Mouse (Mus musculus) common myeloid progenitor, adult 5-6 weeks (primary cell): ENCODE measurements around the gene Uaca. TPM values are rescaled to one million over a fixed set of nuclear protein-coding genes. Genes with fewer than 3 reads are reported as not detected.

Experiments used
- ATAC-seq: replicated peaks from 2 replicates; pipeline ENCODE4 v1.8.0; 2016; ENCODE audit warnings: low read depth, mild to moderate bottlenecking, moderate TSS enrichment, inconsistent platforms; ENCODE audit not compliant: poor library complexity, severe bottlenecking
- total RNA-seq: library from RNA; stranded (forward); fragments of 200-1000, 187-1606 nt; gene quantifications from 2 replicates; pipeline ENCODE4 v1.2.3, GENCODE M21; 2017

Uaca gene
- total RNA-seq, 1 experiment from 2014 or later, result 1.9 TPM

- ATAC-seq, result no peak
These were observed 35.3 kb downstream of the Uaca start for GRCm38 (mm10) chr9:60829610-60830009.

DNA sequence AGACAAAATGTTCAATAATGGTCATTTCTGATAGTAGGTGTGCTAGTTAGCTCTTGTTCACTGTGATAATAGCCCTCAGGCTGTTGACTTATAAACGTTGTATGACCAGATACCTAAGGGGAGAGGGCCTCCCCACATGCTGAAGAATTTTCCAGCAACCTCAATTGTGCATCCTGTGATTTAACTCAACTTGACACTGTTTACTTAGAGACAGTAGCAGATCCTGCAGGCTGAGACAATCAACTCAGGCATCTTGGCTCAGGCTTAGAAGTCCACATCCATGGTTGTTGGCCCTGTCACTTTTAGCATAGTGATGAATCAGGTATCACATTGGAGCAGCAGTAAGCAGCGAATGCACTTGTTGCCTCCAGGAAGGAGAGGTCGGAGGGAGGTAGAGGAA, 35.7 kb downstream of the Uaca start:
- no peak for ATAC-seq

- ATAC-seq, result no peak
These were observed 37.9 kb downstream of the Uaca start for GRCm38 (mm10) chr9:60832233-60832632.

- no peak for ATAC-seq
These were observed 41.8 kb downstream of the Uaca start for GRCm38 (mm10) chr9:60836151-60836550.

DNA sequence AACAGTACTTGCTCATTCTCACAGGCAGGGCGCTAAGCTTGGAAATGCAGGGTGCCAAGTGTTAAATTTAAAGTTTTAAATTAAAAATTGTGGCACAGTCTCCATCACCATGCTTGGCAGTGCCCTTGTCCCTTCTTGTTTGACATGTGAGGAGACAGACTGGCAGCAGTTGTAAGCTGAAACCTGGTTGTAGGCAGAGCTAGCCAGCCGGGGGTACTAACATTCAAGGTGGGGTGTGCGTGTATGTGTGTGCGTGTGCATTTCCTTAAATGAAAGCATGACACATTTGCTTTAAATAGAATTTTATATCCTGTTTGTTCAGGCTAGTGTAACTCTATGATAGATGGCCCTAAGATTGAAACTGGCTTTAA, 42.7 kb downstream of the Uaca start:
- ATAC-seq, result no peak

- ATAC-seq, result peak; percentile 58; the same call in 1 of the 2 replicates
These were observed 43.3 kb downstream of the Uaca start for GRCm38 (mm10) chr9:60837449-60838141.

DNA sequence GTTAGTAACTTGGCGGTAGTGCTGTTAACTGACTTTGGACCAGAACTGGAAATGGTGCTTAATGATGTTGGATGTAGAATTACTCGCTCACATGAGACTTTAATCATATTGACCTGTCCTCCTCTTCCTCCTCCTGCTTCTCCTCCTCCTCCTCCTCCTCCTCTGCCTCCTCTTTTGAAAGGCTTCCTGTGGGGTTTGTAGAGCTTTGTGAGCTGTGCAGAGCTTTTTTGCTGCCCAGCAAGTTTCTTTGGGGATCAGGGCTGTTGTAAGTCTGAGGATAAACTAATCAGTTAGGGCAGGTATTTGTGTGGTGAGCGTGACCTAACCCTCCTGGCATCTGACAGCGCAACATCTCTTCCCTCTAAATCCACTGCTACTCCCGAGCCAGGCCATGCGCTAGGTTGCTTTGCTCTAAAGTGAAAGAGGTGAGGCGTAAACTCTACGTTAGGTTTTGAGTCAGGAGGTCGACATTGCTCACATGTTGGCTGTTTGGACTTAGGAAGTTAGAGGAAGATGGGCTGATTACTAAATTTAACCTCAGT, 44.1 kb downstream of the Uaca start:
- no peak for ATAC-seq

DNA sequence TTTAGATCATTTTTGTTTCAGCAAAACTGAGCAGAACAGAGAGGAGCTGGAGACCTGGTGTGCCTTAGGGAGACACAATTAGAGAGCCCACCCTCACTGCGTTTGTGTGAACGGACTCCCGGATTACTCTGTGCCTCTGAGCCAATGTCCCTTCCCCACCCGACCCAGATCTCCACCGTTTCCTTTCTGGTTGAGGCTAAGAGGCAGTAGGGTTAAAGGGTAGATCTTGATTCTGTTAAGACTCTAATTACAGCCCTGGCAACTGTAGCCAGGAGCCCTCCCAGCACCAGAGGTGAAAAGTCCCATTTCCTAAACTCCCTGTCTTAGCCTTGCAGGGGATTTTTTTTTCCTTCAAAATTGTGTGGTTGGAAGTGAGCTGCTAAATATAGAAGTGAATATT, 47.1 kb downstream of the Uaca start:
- ATAC-seq, result no peak

DNA sequence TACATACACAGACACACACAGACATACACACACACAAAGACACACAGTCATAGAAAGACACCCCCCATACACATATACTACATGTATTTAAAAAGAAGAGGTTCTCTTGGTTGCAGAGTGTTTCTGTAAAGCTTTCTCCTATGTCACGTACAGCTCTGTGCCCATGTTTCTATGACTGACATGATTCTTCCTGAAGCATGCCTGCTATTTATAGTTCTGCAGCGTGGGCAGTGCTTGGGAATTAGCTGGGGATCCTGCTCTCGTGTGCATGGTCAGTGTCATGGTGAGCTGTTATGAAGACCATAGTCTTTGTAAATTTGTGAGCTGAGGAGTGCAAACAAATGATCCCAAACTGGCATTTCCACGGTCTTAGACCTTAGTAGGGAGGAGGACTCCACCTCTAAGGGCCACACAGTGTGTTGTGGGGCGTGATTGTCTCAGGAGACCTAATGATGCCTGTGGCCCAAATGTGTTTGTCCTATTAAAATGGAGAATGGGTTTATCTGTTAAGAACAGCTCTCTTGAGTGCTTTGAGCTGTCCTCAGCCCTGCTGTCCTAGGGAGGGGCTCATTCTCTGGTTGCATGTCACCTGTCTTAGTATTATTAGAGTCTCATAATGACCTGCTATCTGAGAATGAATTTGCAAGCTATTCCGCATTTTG, 49.2 kb downstream of the Uaca start:
- ATAC-seq, result no peak

GRCm38 (mm10) chr9:60848730-60849129, 54.4 kb downstream of the Uaca start:
- ATAC-seq, result no peak

- no peak for ATAC-seq
These were observed 55.6 kb downstream of the Uaca start for GRCm38 (mm10) chr9:60849986-60850385.

DNA sequence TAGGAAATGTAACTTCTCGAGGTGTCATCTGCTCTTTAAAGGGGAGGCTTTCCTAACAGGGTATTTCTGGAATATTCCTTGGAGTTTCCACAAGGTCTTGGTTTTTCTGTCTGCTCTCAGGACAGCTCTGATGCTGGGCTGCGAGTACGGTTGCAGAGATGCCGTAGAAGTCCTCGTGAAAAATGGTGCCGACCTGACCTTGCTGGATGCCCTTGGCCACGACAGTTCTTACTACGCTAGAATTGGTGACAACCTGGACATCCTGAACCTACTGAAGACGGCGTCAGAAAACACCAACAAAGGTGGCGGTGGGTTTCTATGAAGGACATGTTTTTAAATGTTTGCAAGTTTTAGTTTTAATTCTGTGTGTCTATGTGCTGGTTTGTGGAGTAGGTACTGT, 59.9 kb downstream of the Uaca start:
- no peak for ATAC-seq

DNA sequence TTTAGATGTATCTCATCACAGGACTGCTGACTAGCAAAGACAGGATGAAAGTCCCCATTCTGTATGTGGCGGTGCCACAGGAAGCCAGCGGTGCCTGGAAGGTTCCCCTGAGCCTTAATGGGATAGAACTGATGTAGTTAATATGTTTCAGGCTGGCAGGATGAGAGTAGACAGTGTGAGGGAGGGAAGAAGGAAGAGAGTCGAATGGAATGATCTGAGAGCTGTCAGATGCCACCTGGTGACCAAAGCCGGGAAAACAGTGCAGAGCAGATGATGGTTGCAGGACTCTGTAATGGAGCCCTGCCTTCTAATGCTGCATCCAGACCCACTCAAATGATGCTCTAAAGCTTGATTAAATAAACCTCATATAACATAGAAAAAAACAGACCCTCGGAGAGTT, 63.5 kb downstream of the Uaca start:
- ATAC-seq, result peak; percentile 63

DNA sequence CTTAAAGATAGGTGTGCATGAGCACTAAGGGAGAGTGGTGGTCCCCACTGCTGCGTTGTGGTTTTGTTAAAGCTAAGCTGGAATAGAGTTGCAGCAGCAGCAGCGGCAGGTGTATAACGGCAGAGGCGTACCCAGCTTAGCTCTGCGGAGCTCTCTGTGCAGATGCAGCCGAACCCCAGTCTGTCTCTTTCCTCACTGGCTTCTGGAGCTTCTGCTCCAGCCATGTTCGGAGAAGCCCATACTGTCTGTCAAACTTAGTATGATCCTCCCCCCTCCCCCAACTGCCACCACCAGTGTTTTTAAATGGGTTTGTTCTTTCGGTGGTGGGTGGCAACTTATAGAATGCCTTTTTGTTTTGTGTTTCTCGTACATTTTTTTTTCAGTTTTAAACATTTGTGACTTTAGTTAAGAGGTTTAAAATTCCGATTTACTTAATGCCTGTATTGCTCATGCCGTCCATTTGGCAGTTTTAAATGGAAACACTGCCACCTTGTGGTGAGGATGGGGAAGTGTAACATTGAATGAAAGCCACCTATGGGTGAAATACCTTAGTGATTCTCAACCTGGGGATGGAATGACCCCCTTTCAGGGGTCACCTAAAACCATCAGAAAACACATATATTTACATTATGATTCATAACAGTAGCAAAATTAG, 64.1 kb downstream of the Uaca start:
- peak; percentile 71 for ATAC-seq

DNA sequence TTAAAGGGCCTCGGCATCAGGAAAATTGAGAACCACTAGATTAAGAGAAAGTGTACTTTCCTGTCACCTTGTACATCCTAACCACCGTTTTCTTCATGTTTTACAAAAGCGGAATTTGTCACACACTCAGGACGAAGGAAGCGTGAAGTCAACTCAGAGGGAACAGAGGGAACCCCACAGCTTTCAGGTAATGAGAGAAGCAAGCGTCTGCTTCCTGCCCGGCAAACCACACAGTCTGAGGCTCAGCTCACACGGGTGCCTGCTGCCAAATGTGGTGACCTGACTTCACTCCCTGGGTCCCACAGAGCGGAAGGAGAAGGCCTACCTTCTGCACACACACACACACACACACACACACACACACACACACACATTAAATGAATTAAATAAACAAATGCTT, 64.7 kb downstream of the Uaca start:
- peak; percentile 81 for ATAC-seq

DNA sequence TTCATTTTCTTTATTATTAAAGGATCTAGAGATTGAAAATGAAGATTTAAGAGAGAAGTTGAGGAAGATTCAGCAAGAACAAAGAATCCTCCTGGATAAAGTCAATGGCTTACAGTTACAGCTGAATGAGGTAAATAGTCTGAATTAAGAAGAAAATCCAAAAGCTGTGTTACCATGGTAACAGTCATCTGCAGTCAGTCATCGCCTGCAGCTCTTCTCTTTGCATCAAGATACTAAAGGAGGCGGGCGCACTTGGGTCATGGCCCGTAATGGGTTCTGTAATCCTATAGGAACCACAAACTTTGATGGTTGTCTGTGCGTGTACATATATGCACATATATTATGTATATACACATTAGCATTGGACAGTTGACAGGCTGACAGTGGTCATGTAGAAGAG, 66.7 kb downstream of the Uaca start:
- no peak for ATAC-seq

DNA sequence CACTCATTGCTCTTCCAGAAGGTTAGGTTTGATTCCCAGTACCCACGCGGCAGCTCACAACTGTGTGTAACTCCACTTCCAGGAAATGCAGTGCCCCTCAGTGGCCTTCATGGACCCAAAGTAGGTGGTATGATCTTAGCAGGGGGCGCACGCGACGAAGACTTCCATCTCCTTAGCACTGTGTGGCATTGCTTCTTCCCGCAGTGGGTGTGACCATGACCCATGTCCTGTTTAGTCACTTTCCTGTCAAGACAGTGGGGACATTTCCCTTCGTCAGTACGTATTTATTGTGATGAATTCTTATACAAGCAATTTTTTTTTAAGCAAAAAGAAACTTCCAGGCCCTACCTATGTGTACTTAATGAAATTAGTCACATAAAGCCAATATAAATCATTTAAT, 70.3 kb downstream of the Uaca start:
- no peak for ATAC-seq

- no peak for ATAC-seq
These were observed 71.5 kb downstream of the Uaca start for GRCm38 (mm10) chr9:60865866-60866265.

GRCm38 (mm10) chr9:60870451-60870850, 76.1 kb downstream of the Uaca start:
- ATAC-seq, result no peak

DNA sequence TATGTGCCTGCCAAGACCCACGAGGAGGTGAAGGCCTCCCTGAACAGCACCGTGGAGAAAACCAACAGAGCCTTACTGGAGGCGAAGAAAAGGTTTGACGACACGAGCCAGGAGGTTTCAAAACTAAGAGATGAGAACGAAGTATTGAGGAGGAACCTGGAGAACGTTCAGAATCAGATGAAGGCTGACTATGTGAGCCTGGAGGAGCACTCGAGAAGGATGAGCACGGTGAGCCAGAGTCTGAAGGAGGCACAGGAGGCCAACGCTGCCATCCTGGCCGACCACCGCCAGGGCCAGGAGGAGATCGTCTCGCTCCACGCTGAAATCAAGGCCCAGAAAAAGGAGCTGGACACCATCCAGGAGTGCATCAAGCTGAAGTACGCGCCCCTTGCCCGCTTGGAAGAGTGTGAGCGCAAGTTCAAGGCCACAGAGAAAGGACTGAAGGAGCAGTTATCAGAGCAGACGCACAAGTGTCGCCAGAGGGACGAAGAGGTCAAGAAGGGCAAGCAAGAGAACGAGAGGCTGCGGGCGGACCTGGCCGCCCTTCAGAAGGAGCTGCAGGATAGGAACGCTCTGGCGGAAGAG, 76.7 kb downstream of the Uaca start:
- no peak for ATAC-seq
